Mouse (Mus musculus) hindbrain, embryonic 11.5 days (tissue): ENCODE measurements around the gene Snx14. TPM values are rescaled to one million over a fixed set of nuclear protein-coding genes. Genes with fewer than 3 reads are reported as not detected.

Experiments used
- ATAC-seq: fragments of 200-750 bp; cut with Nextera tagmentation; 2 replicates; pipeline ENCODE4 v1.8.0; 2017; ENCODE audit warnings: mild to moderate bottlenecking, moderate TSS enrichment, moderate library complexity; ENCODE audit not compliant: low FRiP score
- DNase-seq: peaks from one replicate; pipeline ENCODE4 v3.0.0-alpha.2; 2015; ENCODE audit warnings: low spot score
- H3K27ac ChIP-seq: fragments of 300-500 bp; sonication (generic); 2 replicates; pipeline ENCODE4 v1.5.1; 2014; ENCODE audit warnings: mild to moderate bottlenecking, low read depth, low read length
- H3K27me3 ChIP-seq: fragments of 300-500 bp; sonication (generic); 2 replicates; pipeline ENCODE4 v1.6.1; 2014; ENCODE audit warnings: mild to moderate bottlenecking, low read length, moderate library complexity, mixed read lengths; ENCODE audit not compliant: control insufficient read depth, insufficient read depth
- H3K36me3 ChIP-seq: fragments of 300-500 bp; sonication (generic); 2 replicates; pipeline ENCODE4 v1.6.1; 2014; ENCODE audit warnings: mild to moderate bottlenecking, low read length, moderate library complexity, mixed read lengths; ENCODE audit not compliant: control insufficient read depth, insufficient read depth
- H3K4me1 ChIP-seq: fragments of 300-500 bp; sonication (generic); replicated peaks from 2 replicates; pipeline ENCODE4 v1.6.1; 2014; ENCODE audit warnings: low read length, mixed read lengths; ENCODE audit not compliant: control insufficient read depth, insufficient read depth
- H3K4me2 ChIP-seq: fragments of 300-500 bp; sonication (generic); replicated peaks from 2 replicates; pipeline ENCODE4 v1.6.1; 2014; ENCODE audit warnings: mild to moderate bottlenecking, low read depth, low read length
- H3K4me3 ChIP-seq: fragments of 300-500 bp; sonication (generic); 2 replicates; pipeline ENCODE4 v1.5.1; 2014; ENCODE audit warnings: low read depth, low read length
- H3K9ac ChIP-seq: fragments of 300-500 bp; sonication (generic); 2 replicates; pipeline ENCODE4 v1.6.1; 2014; ENCODE audit warnings: low read depth, low read length
- H3K9me3 ChIP-seq: fragments of 300-500 bp; sonication (generic); 2 replicates; pipeline ENCODE4 v1.6.1; 2016; ENCODE audit warnings: low read length; ENCODE audit not compliant: control insufficient read depth
- WGBS: fragments of 180-500 bp; shearing (Covaris S2); extraction: QIAGEN DNeasy Blood & Tissue Kit; methylation state at CpG from one replicate; pipeline ENCODE4 v1.1.7; 2014; 5-methylcytosine and 5-hydroxymethylcytosine counted together
- polyA plus RNA-seq: library from polyadenylated mRNA; unstranded; fragments of >200 nt; fragmentation: Nextera tagmentation; extraction: Ambion mirVana; gene quantifications from 2 replicates; pipeline ENCODE4 v1.2.1, GENCODE M21; 2014

Gene Snx14
- polyA plus RNA-seq, 1 experiment from 2014 or later, result 22.4 TPM

DNA sequence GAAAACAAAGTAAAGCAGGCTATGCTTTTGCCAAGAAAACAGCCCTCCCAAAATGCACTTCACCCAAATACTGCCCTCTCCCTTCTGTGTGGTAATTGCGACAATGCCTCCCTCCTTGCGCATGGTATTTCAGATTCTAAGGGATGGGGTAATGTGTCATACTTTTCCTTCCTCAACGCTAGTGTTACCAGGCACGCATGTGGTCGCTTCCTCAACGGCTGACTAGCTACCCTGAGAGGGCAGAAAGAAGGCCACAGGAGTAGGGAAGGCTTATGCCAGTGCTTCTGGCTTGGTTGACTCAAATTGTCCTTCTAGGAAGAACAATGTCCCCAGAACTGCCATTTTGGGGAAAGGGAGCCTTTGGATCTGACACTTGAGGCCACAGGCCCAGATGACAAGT is 90.1 kb downstream of the Snx14 start:
- no peak overlapping the region for H3K4me2 ChIP-seq
- H3K4me3 ChIP-seq, result no peak overlapping the region
- no peaks in the 10 kb centered on the region for H3K36me3 ChIP-seq
- no peak overlapping the region for H3K27ac ChIP-seq
- no peak for ATAC-seq
- H3K9me3 ChIP-seq, result no peaks in the 10 kb centered on the region
- H3K9ac ChIP-seq, result no peak overlapping the region
- H3K4me1 ChIP-seq, result 0 out of 2 replicates have a peak, but pooled peaks cover 2% of the 10 kb centered on the region
- no peaks in the 10 kb centered on the region for H3K27me3 ChIP-seq
- DNase-seq, result no peak
- WGBS, result 90% methylated on average over 6 of the region's 6 CpGs

DNA sequence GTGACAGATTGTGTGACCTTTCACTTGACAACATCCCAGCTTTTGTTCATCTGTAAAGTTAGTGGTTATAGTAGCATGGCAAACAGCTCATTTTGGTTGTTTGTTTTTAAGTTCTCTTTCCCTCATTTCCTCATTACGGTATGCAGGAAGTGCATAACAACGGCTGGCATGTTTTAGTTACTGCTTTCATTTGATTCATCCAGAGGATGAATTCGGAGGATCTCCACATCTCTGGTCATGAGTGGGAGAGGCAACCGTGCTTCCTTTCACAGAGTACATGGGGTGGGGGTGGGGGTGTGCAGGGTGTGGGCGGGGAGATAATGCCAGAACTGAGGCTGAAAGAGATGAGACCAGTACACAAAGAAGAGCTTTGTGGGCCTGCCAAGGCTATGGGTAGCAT is 91.9 kb downstream of the Snx14 start:
- Histone ChIP-seq H3K27ac (no peak overlapping the region), H3K9ac (no peak overlapping the region), H3K4me3 (no peak overlapping the region), H3K4me2 (no peak overlapping the region), H3K9me3 (no peaks in the 10 kb centered on the region), H3K36me3 (no peaks in the 10 kb centered on the region), H3K27me3 (no peaks in the 10 kb centered on the region), H3K4me1 (no peaks in the 10 kb centered on the region)
- no peak for DNase-seq
- WGBS, result 68% methylated on average over 5 of the region's 5 CpGs
- ATAC-seq, result no peak

DNA sequence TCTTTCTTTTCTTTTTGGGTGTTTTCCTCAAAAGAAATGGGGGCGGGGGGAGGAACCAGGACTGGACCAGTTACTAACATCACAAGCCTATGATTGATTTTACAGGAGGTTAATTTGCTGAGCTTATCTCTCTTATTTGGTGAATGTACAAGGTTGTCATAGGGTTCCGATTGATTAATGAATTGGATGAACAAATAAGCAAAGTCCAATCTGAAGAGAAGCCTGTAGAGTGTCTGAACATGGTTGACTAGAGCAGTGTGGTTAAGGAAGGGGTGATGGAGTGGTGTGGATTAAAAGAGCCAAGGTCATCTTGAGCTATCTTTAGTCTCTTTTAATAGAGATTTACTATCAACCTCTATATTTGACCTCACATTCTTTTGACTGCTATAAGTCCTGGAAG is 94.3 kb downstream of the Snx14 start:
- Histone ChIP-seq H3K9me3 (no peaks in the 10 kb centered on the region), H3K4me3 (no peak overlapping the region), H3K4me1 (no peaks in the 10 kb centered on the region), H3K4me2 (no peak overlapping the region), H3K27me3 (no peaks in the 10 kb centered on the region), H3K36me3 (no peaks in the 10 kb centered on the region), H3K9ac (no peak overlapping the region), H3K27ac (no peak overlapping the region)
- DNase-seq, result no peak
- 95% methylated on average over 2 of the region's 2 CpGs for WGBS
- ATAC-seq, result no peak

- H3K4me2 ChIP-seq, result no peak overlapping the region
- no peaks in the 10 kb centered on the region for H3K36me3 ChIP-seq
- no peaks in the 10 kb centered on the region for H3K27me3 ChIP-seq
- DNase-seq (no peak), ATAC-seq (no peak)
- no peaks in the 10 kb centered on the region for H3K9me3 ChIP-seq
- H3K4me1 ChIP-seq, result no peaks in the 10 kb centered on the region
- no peak overlapping the region for H3K4me3 ChIP-seq
- WGBS, result 74% methylated on average over 3 of the region's 3 CpGs
- no peak overlapping the region for H3K27ac ChIP-seq
- no peak overlapping the region for H3K9ac ChIP-seq
Observed at GRCm38 (mm10) chr9:88342701-88343100, 96.1 kb downstream of the Snx14 start.

DNA sequence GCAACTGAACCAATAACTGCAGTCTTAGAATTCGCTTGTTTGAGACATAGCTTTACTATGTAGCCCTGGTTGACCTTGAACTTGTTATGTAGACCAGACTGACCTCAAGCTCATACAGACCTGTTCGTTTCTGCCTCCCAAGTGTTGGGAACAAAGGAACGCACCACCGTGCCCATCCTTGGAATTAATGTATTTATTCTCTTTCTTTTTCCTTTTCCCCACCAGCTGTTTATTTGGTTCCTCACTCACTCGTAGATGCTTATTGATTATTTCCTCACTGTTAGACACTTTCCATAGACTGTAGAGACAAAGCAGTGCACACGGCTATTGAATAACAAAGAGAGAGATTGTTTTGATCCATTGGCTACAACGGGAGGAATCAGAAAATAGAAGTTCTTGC is 96.5 kb downstream of the Snx14 start:
- Histone ChIP-seq H3K9me3 (no peaks in the 10 kb centered on the region), H3K27me3 (no peaks in the 10 kb centered on the region), H3K36me3 (no peaks in the 10 kb centered on the region), H3K9ac (no peak overlapping the region), H3K27ac (no peak overlapping the region), H3K4me2 (no peak overlapping the region), H3K4me1 (no peaks in the 10 kb centered on the region), H3K4me3 (no peak overlapping the region)
- DNase-seq (no peak), ATAC-seq (no peak)
- 40% methylated on average over 7 of the region's 7 CpGs for WGBS

- ATAC-seq, result no peak
Observed at GRCm38 (mm10) chr9:88340819-88341218, 97.9 kb downstream of the Snx14 start.

DNA sequence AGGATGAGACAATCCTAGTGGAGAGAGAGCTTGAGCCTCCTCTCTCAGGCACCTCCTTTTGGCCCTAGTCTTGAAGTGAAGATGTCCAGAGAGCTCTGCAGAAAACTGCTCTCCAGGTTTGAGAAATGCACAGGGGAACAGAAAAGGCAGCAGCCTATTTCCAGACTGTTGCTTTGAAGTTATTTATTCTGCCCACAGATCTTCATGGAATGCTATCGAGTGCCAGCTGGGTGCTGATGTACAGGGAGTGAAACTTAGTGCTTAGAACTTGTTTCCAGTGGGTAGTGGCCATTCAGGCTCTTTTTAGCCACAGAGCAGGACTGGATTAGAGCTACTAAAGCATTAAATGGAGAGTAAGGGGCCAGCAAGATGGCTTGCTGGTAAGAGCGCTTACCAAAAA is 102.9 kb downstream of the Snx14 start:
- no peak for ATAC-seq
- WGBS, result 63% methylated on average over 1 of the region's 2 CpGs
- no peak for DNase-seq
- H3K27ac ChIP-seq, result no peak overlapping the region
- no peaks in the 10 kb centered on the region for H3K27me3 ChIP-seq
- H3K9me3 ChIP-seq, result no peaks in the 10 kb centered on the region
- no peak overlapping the region for H3K4me2 ChIP-seq
- no peak overlapping the region for H3K9ac ChIP-seq
- no peak overlapping the region for H3K4me3 ChIP-seq
- H3K4me1 ChIP-seq, result no peaks in the 10 kb centered on the region
- no peaks in the 10 kb centered on the region for H3K36me3 ChIP-seq

More at GRCm38 (mm10) chr9:88340819-88341218, 97.9 kb downstream of the Snx14 start:
- Histone ChIP-seq H3K27me3 (no peaks in the 10 kb centered on the region), H3K27ac (no peak overlapping the region), H3K9ac (no peak overlapping the region), H3K4me2 (no peak overlapping the region), H3K36me3 (no peaks in the 10 kb centered on the region), H3K4me3 (no peak overlapping the region), H3K9me3 (no peaks in the 10 kb centered on the region), H3K4me1 (no peaks in the 10 kb centered on the region)
- WGBS, result 90% methylated on average over 3 of the region's 3 CpGs
- DNase-seq, result no peak

DNA sequence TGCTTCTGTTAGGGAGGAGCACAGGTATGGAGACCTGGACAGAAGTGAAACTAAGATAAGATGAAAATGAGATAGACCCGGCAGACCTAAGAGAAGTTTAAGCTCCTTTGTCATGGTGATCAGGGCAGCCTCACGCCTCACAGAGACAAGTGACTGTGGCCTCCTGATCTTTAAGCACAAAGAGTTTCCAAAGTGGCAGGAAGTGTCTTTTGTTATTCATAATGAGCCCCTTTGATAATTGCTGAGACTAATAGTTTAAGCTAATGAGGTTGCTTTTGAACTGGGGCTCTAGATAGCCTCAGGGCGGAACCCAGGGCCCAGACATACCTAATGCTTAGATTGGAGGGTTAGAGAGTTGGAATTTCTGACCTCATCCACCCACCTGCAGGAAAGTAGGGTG is 106.3 kb downstream of the Snx14 start:
- DNase-seq, result peak; percentile 14
- WGBS, result 19% methylated on average over 3 of the region's 3 CpGs

GRCm38 (mm10) chr9:88330316-88330715 is 108.4 kb downstream of the Snx14 start:
- no peaks in the 10 kb centered on the region for H3K36me3 ChIP-seq
- WGBS, result 68% methylated on average over 3 of the region's 3 CpGs

More for the DNA sequence above, 106.3 kb downstream of the Snx14 start:
- Histone ChIP-seq H3K4me1 (no peaks in the 10 kb centered on the region), H3K27me3 (peaks cover 8% of the 10 kb centered on the region; the same call in 1 of the 2 replicates), H3K27ac (no peak overlapping the region), H3K9ac (no peak overlapping the region), H3K9me3 (no peaks in the 10 kb centered on the region), H3K4me3 (no peak overlapping the region), H3K4me2 (no peak overlapping the region), H3K36me3 (no peaks in the 10 kb centered on the region)
- ATAC-seq, result no peak; the same call in 1 of the 2 replicates

More at GRCm38 (mm10) chr9:88330316-88330715, 108.4 kb downstream of the Snx14 start:
- H3K4me3 ChIP-seq, result no peak overlapping the region
- H3K4me1 ChIP-seq, result no peaks in the 10 kb centered on the region
- ATAC-seq, result no peak
- H3K9ac ChIP-seq, result no peak overlapping the region
- DNase-seq, result no peak
- no peak overlapping the region for H3K27ac ChIP-seq
- H3K4me2 ChIP-seq, result no peak overlapping the region
- peaks cover 8% of the 10 kb centered on the region; the same call in 1 of the 2 replicates for H3K27me3 ChIP-seq
- no peaks in the 10 kb centered on the region for H3K9me3 ChIP-seq
